Mouse (Mus musculus) right cerebral cortex, adult 18-20 months (tissue): ENCODE measurements around the gene Mtfr1l.
"Not testable (repeated sequence)": the region's sequence is repeated elsewhere in the genome, so short reads cannot be mapped to it uniquely, and the experiment has no call there.

Source experiments
- DNase-seq: peaks from one replicate; pipeline ENCODE4 v3.0.0; 2022; ENCODE audit warnings: mixed read lengths

Gene Mtfr1l

GRCm38 (mm10) chr4:134514309-134514930 is 20.8 kb downstream of the Mtfr1l start:
- DNase-seq: no peak

DNA sequence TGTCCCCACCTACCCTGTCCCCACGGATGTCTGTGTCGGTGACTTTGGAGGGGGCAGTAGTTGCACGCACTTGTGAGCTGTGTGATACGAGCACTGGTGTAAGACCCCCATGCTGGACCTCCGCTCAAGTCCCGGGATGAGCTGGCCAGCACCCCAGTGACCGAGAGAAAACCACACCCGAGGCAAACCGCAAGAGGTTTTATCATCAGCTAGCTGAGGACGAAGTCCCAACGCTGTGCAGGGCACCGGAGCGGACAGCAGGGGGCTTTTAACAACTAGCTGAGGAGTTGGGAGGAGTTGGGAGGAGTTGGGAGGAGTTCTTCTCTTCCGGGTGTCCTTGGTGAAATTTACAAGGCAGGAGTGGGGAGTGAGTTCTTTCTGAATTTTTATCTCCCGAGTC is 22.4 kb downstream of the Mtfr1l start:
- DNase-seq: peak; percentile 36

DNA sequence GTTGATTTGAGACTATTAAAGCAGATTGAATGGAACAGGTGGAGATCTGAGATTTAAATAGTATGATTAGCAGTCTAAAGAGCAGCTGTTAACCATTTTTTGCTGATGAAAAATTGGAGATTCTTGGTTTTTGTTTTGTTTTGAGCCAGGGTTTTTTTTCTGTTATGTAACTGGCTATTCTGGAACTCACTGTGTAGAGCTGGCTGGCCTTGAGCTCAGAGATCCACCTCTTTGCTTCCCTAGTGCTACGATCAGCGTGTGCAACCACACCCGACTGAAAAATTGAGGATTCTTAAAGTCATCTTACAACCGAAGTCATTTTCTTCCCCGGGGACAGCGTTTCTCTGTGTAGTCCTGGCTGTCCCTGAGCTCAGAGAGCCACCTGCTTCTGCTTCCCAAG is 23.5 kb downstream of the Mtfr1l start:
- DNase-seq: no peak

DNA sequence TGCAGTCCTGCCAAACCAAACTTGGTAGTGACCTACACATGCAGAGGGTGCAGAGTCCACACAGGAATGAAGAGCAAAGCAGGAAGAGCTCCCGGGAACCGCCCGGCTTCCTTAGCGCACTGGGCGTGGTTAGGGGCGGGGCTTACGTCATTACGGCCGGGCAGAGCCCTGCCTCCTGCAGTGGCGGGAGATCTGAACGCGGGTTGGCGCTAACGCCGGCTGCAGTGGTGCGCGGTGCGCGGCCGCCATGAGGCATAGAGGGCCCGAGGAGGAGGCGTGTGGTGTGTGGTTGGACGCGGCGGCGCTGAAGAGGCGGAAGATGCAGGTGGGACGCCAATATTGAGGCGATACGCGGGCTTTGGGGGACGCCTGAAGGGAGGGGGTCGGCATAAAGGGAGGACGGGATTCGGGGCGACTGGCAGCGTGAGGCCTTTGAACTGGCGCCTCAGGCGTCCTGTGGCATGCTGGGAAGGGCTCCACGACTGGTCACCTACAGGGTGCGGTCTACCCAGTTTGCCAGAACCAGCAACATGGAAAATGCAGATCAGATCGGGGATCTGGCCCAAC is 24.3 kb downstream of the Mtfr1l start, which contains the start of gene Aunip:
Gene Aunip, plus strand, starts transcription at position 155 of the 567 bp plus-strand sequence.
- DNase-seq: peak; percentile 84

DNA sequence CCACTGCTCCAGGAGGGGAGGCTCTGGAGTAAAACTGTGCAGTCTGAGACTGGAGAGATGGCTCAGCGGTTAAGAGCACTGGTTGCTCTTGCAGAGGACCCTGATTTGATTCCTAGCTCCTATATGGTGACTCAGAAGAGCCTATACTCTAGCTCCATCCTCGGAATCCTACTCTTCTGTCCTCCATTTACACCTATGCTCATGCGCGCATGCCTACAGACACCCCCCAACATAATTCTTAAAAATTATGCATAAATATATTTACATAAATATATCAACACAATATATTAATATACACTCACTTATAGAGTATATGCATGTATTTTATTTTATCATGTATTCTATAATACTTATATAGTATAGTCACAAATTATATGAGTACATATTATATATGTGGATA is 24.8 kb downstream of the Mtfr1l start:
- no peak for DNase-seq

DNA sequence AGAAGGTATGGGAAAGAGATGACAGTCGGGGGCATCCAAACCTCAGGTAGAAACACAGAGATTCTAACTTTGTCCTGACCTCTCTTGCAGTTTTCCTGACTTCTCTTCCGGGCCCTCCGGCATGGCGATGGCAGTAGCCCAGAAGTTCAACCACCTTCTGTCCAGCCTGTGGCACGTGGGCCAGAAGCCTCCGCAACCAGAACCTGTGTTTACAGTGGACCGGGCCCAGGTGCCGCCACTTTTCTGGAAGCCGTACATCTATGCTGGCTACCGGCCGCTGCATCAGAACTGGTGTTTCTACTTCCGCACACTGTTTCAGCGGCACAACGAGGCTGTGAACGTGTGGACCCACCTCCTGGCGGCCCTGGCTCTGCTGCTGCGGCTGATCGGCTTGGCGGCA is 28.5 kb downstream of the Mtfr1l start:
- DNase-seq: no peak

- no peak for DNase-seq
Measured at GRCm38 (mm10) chr4:134505966-134506594, 29.1 kb downstream of the Mtfr1l start.

DNA sequence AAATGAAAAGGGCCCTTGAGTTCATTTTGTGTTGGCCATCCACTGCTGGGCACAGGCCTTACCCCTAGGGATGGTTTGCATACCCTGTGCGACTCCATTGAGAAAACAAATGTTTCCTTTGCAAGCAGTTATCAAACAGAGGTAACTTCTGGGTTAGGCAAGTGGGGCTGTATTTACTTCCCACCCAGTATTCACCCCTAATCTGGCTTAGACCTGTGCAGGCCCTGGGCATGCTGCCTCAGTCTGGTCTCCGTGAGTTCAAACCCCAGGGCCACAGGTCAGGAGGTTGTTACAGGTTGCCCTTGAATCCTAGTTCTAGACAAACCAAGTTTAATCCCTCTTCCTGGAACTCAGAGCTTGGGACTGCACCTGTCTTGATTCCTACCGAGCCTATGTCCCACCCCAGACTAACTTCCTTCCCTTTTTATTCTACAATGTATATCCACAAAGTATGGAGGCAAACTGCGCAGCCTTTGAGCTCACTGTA is 29.8 kb downstream of the Mtfr1l start:
- no peak for DNase-seq

GRCm38 (mm10) chr4:134503686-134504357 is 31.4 kb downstream of the Mtfr1l start:
- no peak for DNase-seq

DNA sequence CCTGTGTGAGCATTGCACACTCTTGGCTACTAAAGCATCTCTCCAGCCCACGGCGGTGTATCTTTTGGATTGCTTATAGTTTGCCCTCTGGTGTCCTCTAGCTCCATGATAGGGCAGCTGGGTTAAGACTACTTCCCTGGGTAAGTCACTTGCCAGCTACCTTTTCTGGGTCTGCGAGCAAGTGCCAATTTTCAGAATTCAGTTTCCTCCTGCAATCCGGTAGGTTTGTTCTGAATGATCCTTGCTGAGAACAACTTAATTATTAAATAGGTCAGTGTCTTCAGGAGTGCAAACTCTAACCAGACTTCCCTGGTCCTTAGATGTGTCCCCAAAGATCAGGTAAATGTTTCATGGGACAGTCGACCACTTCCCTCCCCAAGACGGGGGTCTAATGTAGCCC is 34.1 kb downstream of the Mtfr1l start:
- DNase-seq: no peak

DNA sequence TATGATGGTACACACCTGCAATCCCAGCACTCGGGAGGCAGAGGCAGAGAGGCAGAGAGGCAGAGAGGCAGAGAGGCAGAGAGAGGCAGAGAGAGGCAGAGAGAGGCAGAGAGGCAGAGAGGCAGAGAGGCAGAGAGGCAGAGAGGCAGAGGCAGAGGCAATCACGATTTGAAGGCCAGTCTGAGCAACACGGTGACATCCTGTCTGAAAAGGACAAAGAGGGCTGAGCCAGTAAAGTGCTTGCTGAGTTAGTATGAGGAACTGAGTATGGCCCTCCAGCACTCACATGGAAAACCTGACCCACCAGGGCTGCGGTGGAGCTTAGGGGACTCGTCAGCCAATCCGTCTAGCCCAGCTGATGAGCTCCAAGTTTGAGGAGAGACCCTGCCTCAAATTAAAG is 36.2 kb downstream of the Mtfr1l start:
- not testable (repeated sequence) for DNase-seq

- peak; percentile 54 for DNase-seq
Measured at GRCm38 (mm10) chr4:134497986-134498731, 37.0 kb downstream of the Mtfr1l start.

GRCm38 (mm10) chr4:134497223-134497622 is 38.0 kb downstream of the Mtfr1l start:
- DNase-seq: no peak

GRCm38 (mm10) chr4:134496595-134497210 is 38.5 kb downstream of the Mtfr1l start, which contains the start of gene Paqr7:
Gene Paqr7 (plus strand): TSS chr4:134496697.
- DNase-seq: peak; percentile 88

- DNase-seq: no peak
Measured at GRCm38 (mm10) chr4:134495546-134495923, 39.7 kb downstream of the Mtfr1l start.

GRCm38 (mm10) chr4:134494780-134495545 is 40.2 kb downstream of the Mtfr1l start:
- DNase-seq: no peak

DNA sequence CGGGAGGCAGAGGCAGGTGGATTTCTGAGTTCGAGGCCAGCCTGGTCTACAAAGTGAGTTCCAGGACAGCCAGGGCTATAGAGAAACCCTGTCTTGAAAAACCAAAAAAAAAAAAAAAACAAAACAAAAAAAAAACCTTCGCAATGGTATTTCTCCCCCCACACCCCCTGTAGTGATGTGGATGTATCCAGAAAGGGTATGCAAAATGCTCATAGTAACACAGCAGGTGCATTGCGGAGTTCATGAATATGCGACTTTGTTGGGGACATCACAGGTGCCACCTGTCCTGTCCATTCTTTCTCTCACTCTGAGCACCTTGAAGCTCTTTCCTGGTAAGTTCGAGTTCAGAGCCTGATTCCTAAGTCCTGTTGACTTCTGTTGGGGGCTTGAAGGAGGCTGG is 41.0 kb downstream of the Mtfr1l start:
- DNase-seq: not testable (repeated sequence)

DNA sequence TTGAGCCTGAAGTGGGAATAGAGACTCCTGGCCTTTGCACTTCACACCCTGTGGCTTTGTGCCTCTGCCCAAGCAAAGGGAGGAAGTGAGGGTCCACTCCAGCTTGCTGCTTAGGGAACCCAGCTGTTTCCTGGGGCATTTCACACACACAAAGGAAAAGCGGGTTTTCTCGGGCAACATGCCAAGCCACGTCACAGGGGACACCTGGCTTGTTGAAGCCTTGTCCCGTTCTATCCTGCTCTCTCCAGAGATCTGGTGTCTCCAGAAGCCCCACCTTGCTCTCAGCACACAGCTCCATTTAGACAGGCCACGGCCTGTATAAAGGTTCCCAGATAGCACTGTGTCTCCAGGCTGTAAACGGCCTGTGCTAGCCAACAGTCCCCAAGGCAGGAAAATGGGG is 43.5 kb downstream of the Mtfr1l start:
- no peak for DNase-seq

DNA sequence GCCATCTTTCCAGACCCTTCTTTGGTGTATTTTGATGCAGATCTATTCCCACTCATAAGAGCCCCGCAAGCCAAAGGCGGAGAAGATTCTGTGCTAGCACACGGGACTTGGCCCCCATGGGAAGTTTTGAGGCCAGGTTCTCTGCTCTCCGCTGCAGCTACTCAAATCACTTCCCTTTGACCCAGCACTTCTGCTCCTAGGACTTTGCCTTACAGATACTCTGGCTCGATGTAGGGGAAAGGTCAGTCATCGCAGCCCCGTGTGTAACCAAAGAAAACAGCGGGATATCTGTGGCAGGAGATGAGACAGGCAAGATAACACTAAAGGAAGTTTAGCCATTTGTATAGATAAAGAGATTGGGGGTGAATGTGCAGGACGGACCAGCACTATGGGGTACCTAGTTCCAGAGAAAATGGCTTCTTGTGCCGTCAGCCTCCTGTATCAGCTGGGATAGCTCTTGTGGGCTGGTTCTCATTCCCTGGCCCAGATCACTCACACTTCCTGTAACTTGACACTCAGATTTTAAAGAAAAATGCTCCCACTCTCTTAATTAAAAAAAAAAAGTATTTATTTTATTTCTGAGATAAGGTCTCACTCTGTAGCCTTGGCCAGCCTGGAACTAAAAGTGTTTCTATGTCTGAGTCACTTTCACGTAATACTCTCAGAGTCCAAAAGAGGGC is 45.1 kb downstream of the Mtfr1l start:
- no peak for DNase-seq

DNA sequence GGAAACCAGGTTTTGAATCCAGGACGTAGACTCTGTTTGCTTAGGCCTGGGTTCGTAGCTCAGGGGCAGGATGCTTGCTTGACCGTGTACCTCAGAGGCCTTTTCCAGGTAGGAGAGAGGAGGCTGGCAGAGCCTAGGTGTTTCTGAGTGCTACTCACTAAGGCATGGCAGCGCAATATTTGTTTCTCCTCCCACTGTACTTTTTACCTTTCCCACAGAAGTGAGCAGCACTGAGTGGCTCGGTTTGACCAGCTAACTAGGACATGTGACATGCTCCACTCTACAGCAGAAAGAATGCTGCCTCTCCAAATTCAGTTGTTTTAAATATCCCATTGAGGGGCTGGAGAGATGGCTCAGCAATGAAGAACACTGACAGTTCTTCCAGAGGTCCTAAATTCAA is 47.0 kb downstream of the Mtfr1l start:
- DNase-seq: no peak
